Mouse (Mus musculus) limb, embryonic 15.5 days (tissue): ENCODE measurements at regions not wholly inside any gene's neighbourhood (a gene's known extent, or its start where the extent isn't known, plus 50 kb on each side); places are given as distances from the start of the nearest gene placed in this dataset.

Source experiments
- ATAC-seq: fragments of 200-750 bp; cut with Nextera tagmentation; 2 replicates; pipeline ENCODE4 v1.8.0; 2017; ENCODE audit warnings: low read depth, moderate TSS enrichment; ENCODE audit not compliant: insufficient number of reproducible peaks, low FRiP score, low TSS enrichment
- H3K27ac ChIP-seq: fragments of 300-500 bp; sonication (generic); 2 replicates; pipeline ENCODE4 v1.5.1; 2015; ENCODE audit warnings: moderate library complexity, mild to moderate bottlenecking, inconsistent platforms
- H3K27me3 ChIP-seq: fragments of 300-500 bp; sonication (generic); 2 replicates; pipeline ENCODE4 v1.6.1; 2015; ENCODE audit warnings: inconsistent platforms
- H3K36me3 ChIP-seq: fragments of 300-500 bp; sonication (generic); 2 replicates; pipeline ENCODE4 v1.6.1; 2015; ENCODE audit warnings: inconsistent platforms
- H3K4me1 ChIP-seq: fragments of 300-500 bp; sonication (generic); 2 replicates; pipeline ENCODE4 v1.6.1; 2015; ENCODE audit warnings: inconsistent platforms
- H3K4me2 ChIP-seq: fragments of 300-500 bp; sonication (generic); 2 replicates; pipeline ENCODE4 v1.6.1; 2015; ENCODE audit warnings: mild to moderate bottlenecking, inconsistent platforms
- H3K4me3 ChIP-seq: fragments of 300-500 bp; sonication (generic); 2 replicates; pipeline ENCODE4 v1.5.1; 2015; ENCODE audit warnings: mild to moderate bottlenecking, inconsistent platforms
- H3K9ac ChIP-seq: fragments of 300-500 bp; sonication (generic); 2 replicates; pipeline ENCODE4 v1.6.1; 2015; ENCODE audit warnings: inconsistent platforms
- H3K9me3 ChIP-seq: fragments of 300-500 bp; sonication (generic); 2 replicates; pipeline ENCODE4 v1.6.1; 2016; ENCODE audit warnings: inconsistent platforms
- WGBS: fragments of 180-500 bp; shearing (Covaris S2); methylation state at CpG from one replicate; pipeline ENCODE4 v1.1.7; 2015; 5-methylcytosine and 5-hydroxymethylcytosine counted together

- no peaks in the 10 kb centered on the region for H3K4me1 ChIP-seq
- no peak for ATAC-seq
- H3K9me3 ChIP-seq = no peaks in the 10 kb centered on the region
- no peaks in the 10 kb centered on the region for H3K36me3 ChIP-seq
- no peak overlapping the region for H3K4me2 ChIP-seq
- H3K27ac ChIP-seq = no peak overlapping the region
- H3K27me3 ChIP-seq = no peaks in the 10 kb centered on the region
- no peak overlapping the region for H3K4me3 ChIP-seq
- H3K9ac ChIP-seq = no peak overlapping the region
- WGBS = 41% methylated on average over 5 of the region's 5 CpGs
Observed at GRCm38 (mm10) chr15:14418532-14418931, 1245.1 kb upstream of the Cdh6 start.

DNA sequence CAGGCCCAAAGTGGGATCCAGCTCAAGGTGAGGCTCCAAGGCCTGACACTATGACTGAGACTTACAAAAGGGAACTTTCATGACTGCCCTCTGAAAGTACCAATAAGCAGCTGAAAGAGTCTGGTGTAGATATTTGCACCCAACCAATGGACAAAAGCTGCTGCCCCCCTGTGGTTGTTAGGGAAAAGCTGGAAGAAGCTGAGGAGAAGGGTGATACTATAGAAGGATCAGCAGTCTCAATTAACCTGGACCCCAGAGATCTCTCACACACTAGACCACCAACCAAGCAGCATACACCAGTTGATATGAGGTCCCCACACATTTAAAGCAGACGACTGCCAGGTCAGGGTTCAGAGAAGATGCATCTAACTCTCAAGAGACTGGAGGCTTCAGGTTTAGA is 1211.9 kb upstream of the Cdh6 start:
- WGBS = 72% methylated on average over 1 of the region's 1 CpGs
- Histone ChIP-seq H3K27me3 (no peaks in the 10 kb centered on the region), H3K36me3 (no peaks in the 10 kb centered on the region), H3K9ac (no peak overlapping the region), H3K27ac (no peak overlapping the region), H3K4me1 (no peaks in the 10 kb centered on the region), H3K4me3 (no peak overlapping the region), H3K4me2 (no peak overlapping the region), H3K9me3 (no peaks in the 10 kb centered on the region)
- no peak for ATAC-seq

GRCm38 (mm10) chr15:14378340-14378739 is 1204.9 kb upstream of the Cdh6 start:
- Histone ChIP-seq H3K27me3 (no peaks in the 10 kb centered on the region), H3K9me3 (no peaks in the 10 kb centered on the region), H3K4me2 (no peak overlapping the region), H3K9ac (no peak overlapping the region), H3K4me1 (no peaks in the 10 kb centered on the region), H3K27ac (no peak overlapping the region), H3K36me3 (no peaks in the 10 kb centered on the region), H3K4me3 (no peak overlapping the region)
- ATAC-seq = 0 out of 2 replicates have a peak, but pooled peaks have one; percentile 35
